Mouse (Mus musculus) heart, postnatal 25 days (tissue): ENCODE results near the gene Nol9. TPM values are rescaled to one million over a fixed set of nuclear protein-coding genes. Genes with fewer than 3 reads are reported as not detected.
A peak's percentile ranks its signal among the peaks of the same experiment; 100 is the strongest.

Experiments
- DNase-seq: peaks from one replicate; pipeline ENCODE4 v3.0.0; 2022; ENCODE audit warnings: low spot score
- intact Hi-C: fragments of 180-260 bp; cut with DNase I; formaldehyde crosslinking; loops from one replicate; pipeline ENCODE4 v1.15.1; 2025
- total RNA-seq, 2 experiments: library from RNA; stranded (reverse); gene quantifications; 2 replicates each; pipeline ENCODE4 v1.2.3; 2021

The Nol9 gene
- total RNA-seq, 2 experiments from 2014 or later, result 8.6 to 9.6 TPM

DNA sequence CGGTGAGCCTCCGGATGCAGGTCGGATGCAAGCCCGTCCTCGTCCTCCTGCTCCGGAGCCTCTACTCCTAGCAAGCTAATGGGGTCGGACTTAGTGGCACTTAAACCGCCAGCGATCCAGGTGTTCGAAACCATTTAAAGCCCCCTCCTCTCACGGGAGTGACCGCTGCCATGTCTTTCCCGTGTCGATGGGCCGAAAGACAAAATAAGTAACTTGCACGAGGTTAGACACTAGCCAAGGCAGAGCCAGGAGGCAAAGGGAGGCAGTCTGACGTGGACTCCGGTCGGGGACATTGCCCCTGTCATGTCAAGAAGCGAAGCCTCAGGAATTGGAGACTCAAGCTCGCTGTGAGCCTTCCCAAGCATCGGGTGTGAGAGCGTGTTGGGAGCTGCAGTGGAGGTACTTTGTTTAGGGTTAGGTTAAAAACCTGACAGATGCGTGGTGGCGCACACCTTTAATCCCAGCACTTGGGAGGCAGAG is 750 bp downstream of the Nol9 start:
- intact Hi-C loops, result loop anchor here (2.0 to 5.0 kb wide), 3 partner anchors 47 to 59 kb away; no protein-coding TSS in a partner anchor
- DNase-seq, result no peak

DNA sequence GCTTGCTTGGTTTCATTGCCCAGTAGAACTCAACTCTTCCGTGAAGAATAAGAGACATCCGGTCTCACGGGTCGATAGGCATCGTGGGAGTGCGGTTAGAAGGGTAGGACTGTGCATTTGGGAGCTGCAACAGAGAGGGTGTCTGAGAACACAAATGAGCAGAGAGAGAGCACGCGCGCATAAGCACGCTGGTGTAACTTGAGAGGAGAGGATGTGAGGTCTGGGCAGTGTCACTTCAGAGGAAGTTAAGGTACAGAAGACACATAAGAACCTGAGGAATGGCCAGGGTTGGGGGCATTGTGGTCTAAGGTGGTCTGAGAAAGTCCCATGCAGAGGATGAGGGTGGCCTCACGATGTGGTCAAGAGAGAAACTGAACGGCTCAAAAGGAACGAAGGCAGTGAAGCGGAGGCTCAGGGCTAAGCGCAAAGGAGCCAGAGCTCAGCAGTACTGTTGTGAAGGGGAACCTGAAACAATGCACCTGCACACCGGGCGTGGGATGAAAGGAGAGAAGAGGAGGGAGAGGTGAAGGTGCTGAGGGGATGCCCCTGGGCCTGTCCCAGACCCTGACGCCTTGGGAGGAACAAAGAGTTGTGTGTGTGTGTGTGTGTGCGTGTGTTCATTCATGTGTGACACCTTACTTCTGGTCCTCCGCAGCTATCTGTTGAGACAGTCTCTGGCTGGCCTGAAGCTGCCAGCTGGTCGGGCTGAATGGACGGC is 3.0 kb downstream of the Nol9 start:
- no peak for DNase-seq
- intact Hi-C loops, result loop anchor here (2.0 to 5.0 kb wide), 2 partner anchors 45 to 55 kb away; no protein-coding TSS in a partner anchor

DNA sequence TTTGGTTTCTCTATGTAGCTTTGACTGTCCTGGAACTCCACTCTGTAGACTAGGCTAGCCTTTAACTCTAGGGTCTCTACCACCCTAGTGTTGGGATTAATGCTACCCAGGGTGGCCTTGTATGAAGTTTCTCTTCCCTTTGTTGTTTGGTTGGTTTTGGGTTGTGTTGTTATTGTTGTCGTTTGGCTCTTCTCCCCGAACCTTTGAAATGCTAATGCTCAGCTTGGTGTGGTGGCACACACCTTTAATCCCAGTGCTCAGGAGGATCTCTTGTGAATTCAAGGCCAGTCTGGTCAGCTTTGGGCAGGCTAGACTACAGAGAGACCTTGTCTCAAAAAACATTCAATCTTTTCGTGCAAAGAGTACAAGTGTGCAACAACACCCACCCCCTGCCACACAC is 4.0 kb downstream of the Nol9 start:
- intact Hi-C loops, result loop anchor here (5.0 kb wide), 1 partner anchor 44 kb away; no protein-coding TSS in a partner anchor
- DNase-seq, result no peak

DNA sequence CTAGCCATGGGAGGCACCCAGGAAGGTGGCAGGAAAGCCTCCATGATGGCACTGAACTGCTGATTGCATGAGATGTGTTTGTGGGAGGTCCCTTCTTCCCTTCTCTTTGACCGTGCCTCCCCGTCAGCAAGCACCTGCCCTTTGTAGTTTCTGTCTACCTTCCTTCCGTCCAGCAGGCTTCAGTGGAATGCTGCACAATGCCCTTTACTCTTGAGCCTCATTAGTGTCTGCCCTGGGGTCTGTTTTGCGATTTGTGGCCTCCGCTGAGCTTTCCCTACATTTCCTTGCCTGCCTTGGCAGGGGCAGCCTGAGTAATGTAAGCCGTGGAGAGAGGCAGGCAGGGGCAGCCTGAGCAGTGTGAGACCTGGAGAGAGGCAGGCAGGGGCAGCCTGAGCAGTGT is 5.5 kb downstream of the Nol9 start:
- intact Hi-C loops, result loop anchor here (5.0 kb wide), 1 partner anchor 43 kb away; no protein-coding TSS in a partner anchor
- DNase-seq, result no peak

DNA sequence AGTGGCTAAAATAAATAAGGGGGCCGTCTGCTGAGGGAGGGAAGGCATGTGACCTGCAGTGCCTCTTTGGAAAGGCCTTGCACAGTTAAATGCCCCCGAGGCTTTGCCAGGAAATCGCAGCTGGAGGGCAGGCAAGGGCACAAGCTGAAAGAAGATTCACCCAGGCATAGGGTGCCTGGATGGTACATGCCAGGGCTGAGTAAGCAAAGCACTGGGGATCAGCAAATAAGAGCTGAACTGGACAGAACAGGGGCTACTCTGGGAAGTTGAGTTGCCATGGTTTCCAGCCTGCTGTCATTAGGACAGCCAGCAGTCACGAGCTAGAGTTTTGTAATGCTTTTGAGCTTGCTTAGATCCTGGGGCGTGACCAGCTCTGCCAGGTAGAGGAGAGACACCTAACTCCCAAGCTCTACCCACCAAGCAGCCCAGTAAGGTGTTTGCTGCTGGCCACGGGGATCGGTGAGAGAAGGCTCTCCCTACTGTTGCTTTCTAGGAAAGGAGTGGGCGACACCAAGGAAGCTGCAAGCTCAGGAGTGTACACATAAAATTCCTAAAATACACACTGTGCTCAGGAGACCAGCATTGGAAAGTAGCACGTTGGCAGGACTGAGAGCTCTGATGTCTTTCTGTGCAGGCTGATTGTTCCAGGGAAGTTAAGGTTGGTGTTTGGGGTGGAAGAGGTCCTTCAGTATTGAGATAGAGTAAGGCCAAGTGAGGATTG is 23.4 kb downstream of the Nol9 start:
- DNase-seq, result no peak
- intact Hi-C loops, result no loop called here

DNA sequence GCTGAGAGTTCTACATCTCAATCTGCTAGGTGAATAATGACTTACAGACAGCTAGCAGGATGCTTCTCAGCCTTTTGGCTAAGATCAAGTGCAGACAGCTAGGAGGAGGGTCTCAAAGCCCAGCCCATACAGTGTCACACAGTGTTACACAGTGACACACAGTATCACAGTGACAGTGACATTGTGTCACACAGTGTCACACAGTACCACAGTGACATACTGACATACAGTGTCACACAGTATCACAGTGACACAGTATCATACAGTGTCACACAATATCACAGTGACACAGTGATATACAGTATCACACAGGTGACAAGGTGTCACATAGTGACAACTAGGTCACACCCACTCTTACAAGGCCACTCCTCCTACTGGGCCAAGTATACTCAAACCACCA is 28.2 kb downstream of the Nol9 start:
- no peak for DNase-seq

DNA sequence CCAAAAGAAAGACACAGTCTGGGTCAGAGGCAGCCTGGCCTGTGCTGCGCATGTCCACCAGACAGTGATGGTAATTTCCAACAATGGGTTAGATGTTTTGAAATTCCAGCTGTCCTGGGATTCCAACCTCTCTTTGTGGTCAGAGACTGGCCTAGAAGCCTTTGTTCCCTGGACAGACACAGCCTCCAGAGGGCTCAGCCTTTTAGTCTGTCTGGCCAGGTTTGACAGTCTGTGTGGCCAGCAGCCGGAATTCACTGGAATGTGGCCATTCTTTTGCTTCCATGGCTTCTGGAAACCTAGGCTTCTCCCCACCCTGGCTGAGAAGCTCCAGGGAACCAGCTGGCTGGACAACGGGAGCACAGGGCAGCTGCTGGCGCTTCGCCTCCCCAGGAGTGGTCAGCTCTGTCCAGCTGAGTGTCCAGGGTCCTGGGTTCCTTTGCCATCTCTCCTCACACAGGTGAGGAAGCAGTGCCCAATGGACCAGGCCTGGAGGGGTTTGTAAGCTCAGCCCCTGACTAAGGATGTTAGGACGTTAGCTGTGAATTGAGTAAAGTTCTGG is 29.1 kb downstream of the Nol9 start:
- DNase-seq, result no peak
- intact Hi-C loops, result no loop called here

More for the DNA sequence above, 28.2 kb downstream of the Nol9 start:
- intact Hi-C loops, result no loop called here

DNA sequence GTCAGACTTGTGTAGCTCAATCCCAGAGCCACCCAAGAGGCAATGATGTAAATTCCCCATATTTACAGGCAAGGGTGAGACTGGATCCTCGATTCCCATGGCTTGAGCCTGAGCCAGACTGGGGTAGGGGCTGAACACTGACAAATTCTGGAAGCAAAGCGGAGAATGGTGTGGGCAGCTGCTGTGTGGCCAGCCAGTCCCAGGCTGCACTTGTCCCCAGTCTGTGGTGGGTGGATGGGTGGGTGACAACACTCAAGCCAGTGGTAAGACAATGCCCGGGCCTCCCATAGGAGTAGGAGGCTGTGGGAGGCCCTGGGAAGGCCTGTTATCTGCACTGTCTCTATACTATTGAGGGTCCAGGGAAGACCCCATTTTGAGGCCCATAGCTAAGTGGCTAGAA is 30.1 kb downstream of the Nol9 start:
- intact Hi-C loops, result no loop called here
- DNase-seq, result no peak

DNA sequence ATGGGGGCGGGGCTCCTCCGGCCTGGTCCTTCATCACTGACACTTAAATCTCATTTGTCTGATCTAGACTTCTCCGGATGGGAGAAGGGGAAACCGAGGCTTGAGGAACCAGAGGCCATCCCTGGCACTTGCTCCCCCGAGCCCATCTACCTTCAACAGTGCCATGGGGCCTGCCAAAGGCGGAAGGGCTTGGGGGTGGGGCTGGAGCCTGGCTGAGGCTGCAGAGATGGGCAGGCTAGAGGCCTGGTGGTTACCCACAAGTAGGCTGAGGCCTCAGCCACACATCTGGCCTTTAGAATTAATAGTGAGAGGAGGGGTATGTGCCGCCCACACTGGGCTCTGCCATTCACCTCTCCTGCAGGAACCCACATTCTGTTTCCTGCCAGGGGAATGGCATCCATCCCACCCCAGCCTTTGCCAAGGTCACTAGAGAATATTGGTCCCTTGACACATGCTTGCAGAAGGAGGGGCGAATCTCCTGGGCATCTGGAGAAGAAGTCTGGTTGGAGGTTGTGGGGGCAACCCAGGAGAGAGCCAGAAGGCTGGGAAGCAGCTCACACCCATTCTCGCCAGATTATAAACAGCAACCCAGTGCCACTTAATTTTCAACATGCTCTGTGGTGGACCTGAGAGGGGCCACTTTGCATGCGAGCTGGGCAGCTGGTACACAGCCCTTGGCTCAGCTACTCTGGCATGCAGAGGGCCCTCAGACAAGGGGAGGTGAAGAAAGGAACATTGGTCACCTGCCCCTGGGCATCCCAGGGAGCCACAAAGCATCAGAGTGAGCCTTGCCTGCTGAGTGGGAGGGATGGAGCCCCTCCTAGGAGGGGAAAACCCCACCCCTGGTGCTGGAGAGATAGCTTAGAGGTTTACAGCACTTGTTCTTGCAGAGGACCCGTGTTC is 31.6 kb downstream of the Nol9 start:
- intact Hi-C loops, result no loop called here
- no peak for DNase-seq

DNA sequence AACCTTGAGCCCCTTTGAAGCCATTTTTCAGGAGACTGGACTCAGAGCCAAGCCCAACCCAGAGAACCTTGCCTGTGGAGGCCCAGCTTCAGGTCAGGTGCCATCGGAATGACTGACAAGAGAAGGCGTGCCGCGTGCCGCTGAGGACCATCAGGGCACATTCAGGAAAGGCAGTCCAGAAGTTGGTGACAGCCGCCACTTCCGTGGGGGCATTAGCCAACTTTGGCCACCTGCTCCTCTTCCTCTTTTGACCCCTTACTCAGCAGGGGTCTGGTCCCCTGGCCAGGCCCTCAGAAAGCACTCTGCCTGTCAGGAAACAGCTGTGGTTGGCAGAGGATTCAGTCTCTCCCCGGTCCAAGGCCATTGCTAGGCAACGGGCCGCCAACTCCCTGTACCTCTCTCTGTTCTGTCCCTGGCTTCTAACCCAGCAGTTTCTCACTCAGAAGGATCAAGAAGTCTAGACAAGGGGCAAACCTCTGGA is 33.0 kb downstream of the Nol9 start, which contains the start of gene Plekhg5:
Gene Plekhg5, plus strand, starts transcription at position 378 of the 481 bp plus-strand sequence.
- peak; percentile 66 for DNase-seq
- intact Hi-C loops, result no loop called here

DNA sequence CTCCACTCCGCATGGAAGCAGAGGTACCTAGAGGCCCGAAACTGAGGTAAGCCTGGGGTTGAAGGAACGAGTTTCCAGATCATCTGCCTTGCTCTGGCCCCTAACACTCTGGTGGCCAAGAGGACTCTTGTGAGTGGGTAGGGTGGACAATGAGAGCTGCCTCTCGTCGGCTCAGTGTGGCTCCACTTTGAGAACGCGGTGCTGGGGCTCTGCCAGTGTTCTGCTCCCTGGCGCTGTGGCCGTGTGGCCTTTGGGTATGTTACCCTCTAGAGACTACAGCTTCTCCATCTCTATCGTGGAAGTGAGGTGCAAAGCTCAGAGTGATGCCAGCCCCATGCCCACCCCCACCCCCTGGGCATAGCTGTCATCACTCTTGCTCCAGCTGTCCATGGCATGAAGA is 33.5 kb downstream of the Nol9 start:
- intact Hi-C loops, result no loop called here
- no peak for DNase-seq

DNA sequence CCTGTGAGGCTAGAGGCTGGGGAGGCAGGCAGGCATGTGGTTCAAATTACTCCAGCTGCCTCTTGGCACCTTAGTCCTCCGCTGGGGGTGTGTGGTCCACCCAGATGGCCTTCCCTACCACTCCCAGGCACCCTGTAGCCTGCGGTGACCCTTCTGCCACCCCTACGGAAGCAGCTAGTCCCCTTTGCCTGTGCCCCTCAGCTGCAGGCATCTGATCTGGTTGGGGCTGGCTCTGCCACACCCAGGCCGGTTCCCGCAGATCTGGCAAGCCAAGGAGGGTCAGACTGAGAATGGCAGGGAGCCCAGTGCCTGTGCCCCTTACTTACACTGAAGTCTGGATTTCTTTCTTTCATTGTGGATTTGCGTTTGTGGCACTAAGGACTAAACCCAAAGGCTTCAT is 34.6 kb downstream of the Nol9 start:
- no peak for DNase-seq
- intact Hi-C loops, result no loop called here

DNA sequence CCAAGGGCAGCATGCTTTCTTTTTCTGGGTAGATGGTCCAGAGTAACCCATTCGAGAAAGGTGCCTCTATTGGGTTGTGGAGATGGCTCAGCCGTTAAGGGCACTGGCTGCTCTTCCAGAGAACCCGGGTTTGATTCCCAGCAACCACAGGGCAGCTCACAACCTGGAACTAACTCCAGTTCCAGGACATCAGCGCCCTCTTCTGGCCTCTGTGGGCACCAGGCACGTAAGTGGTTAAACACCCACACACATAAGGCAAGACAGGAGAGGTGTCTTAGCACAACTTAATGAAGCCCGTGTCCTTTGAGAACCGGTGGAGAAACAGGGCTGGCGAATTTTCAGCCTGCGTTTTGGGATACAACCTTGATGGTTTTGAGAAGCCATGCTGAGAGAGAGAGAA is 35.4 kb downstream of the Nol9 start:
- intact Hi-C loops, result no loop called here
- no peak for DNase-seq

DNA sequence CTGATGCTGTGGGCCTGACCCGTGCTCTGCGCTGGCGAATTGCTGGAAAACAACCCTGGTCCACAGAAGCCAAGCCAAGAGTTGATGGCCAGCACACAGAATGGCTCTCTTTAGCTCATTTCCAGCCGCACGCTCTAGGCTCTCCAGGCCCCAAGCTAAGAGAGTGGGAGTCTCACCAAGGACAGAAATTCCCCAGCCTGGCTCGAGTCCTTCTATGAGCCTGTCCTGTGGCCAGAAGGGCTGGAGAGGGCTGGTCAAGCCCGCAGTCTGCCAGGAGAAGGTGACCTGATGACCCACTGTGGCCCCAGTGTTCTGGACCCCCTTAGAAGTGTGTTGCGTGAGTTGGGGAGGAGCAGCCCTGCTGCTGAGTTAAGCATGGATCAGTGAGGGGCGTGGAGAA is 38.1 kb downstream of the Nol9 start:
- intact Hi-C loops, result no loop called here
- DNase-seq, result no peak

DNA sequence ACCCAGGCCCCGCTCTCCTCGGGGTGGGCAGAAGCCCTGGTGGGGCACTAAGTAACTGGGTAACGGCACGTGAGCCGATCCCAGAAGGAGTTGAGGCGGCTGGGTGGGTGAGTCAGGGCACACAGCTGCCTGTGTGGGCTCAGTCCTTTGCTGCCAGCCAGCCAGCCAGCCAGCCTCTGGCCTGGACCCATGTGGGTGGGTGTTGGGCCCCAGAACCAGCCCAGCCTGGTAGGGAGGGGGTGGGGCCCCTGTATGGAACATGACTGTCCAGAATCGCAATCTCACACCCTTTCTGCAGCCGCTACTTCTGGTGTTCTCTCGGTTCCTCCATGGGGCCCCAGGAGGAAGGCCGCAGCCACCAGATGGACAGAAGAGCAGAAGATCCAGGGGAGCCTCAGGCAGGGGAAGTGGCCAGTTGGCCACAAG is 39.0 kb downstream of the Nol9 start:
- no peak for DNase-seq
- intact Hi-C loops, result no loop called here

DNA sequence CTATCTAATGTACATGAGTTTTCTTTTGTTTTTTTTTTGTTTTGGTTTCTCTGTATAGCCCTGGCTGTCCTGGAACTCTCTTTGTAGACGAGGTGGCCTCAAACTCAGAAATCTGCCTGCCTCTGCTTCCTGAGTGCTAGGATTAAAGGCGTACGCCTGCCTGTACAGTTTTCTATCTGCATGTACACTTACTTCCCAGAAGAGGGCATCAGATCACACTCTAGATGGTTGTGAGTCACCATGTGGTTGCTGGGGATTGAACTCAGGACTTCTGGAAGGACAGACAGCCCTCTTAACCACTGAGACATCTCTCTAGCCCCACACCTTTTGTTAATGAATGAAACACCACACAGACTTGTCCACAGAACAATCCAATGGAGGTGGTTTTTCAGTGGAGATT is 40.1 kb downstream of the Nol9 start:
- intact Hi-C loops, result no loop called here
- DNase-seq, result no peak

DNA sequence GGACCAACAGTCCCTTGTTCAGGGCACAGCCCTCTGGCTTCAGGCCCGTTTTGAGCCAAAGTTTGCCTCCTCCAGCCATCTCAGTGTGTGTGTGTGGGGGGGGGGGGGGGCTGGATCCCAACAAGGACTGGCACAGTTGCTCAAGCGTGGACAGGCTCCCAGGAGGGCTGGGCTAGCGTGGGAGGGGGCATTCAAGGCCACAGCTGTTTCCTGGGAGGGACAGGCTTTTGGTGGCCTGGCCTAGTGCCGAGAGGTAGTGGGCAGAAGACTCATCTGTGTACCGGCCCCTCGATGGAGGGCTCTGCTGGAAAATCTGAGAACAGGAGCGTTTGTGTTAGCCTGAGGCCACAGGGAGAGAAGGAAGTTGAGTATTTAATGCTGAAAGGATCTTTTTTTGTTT is 40.8 kb downstream of the Nol9 start:
- no peak for DNase-seq

DNA sequence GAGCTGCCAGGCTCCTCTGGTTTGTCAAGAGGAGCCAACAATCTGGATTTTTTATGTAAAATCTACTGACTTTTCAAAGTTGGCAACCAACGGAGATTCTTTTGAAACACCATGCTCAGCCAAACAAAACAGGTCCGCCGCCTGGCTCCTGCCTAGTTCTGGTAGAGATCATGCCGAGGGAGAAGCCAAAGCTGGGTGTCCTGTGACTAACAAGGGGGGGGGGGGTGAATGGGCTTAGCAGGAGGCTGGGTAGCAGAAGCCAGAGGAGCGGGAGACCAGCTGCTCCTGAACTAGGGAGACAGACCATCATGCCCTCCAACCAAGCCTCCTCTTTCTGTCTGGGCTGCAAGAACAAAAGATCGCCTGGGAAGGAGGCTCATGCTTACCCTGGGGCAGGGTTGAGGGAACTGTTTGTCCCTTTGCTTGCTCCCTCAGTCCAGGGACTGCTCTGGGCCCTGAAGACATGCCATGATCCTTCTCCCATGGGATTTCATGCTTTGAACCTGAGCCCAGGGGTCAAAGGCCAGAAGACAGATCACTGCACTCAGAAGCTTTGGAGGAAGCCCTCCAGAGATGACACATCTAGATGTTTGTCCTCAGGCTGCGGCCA is 44.6 kb downstream of the Nol9 start:
- no peak for DNase-seq
- intact Hi-C loops, result no loop called here

More for the DNA sequence above, 40.8 kb downstream of the Nol9 start:
- intact Hi-C loops, result no loop called here

DNA sequence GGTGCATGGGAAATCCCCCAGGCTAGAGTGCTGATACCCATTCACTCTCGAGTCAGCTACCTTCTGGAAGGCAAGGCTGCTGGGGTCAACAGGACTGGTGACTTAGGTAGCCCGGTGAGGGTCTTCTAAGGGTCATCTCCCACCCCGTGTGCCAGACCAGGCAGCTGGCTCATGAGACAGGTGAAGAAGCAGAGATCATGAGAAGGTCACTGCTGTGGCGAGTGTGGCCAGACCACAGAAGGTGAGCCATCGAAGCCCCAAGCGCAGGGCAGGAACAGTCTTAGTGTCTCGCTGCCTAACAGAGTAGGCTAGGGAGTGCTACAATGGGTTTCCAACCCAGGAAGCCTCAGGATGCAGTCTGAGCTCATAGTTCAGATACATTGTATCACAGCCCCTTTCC is 45.5 kb downstream of the Nol9 start:
- no peak for DNase-seq
- intact Hi-C loops, result loop anchor here (5.0 kb wide), 1 partner anchor 42 kb away; no protein-coding TSS in a partner anchor
